Mouse (Mus musculus) liver, embryonic 14.5 days (tissue): ENCODE measurements at regions not wholly inside any gene's neighbourhood (a gene's known extent, or its start where the extent isn't known, plus 50 kb on each side); places are given as distances from the start of the nearest gene placed in this dataset.

Source experiments
- ATAC-seq: fragments of 200-750 bp; cut with Nextera tagmentation; 2 replicates; pipeline ENCODE4 v1.8.0; 2017; ENCODE audit warnings: moderate number of reproducible peaks, mild to moderate bottlenecking, moderate library complexity; ENCODE audit not compliant: insufficient read depth
- DNase-seq, 3 experiments: peaks; one replicate each; pipeline ENCODE4 v3.0.0-alpha.2; 2012 to 2013; ENCODE audit warnings: low read depth in 3 of 3, low spot score in 3 of 3
- H3K27ac ChIP-seq: fragments of 300-500 bp; sonication (generic); 2 replicates; pipeline ENCODE4 v1.5.1; 2014; ENCODE audit warnings: moderate library complexity, mild to moderate bottlenecking, control low read depth, inconsistent platforms
- H3K27me3 ChIP-seq: fragments of 300-500 bp; sonication (generic); 2 replicates; pipeline ENCODE4 v1.6.1; 2014; ENCODE audit warnings: mild to moderate bottlenecking, low read length, moderate library complexity; ENCODE audit not compliant: control insufficient read depth, insufficient read depth
- H3K36me3 ChIP-seq: fragments of 300-500 bp; sonication (generic); replicated peaks from 2 replicates; pipeline ENCODE4 v1.6.1; 2014; ENCODE audit warnings: low read depth; ENCODE audit not compliant: control insufficient read depth, insufficient read depth
- H3K4me1 ChIP-seq, 2 experiments: fragments of 200-500 bp in 1 of 2; fragments of 300-500 bp in 1 of 2; sonication (generic) in 1 of 2; replicated peaks; 2 replicates each; pipeline ENCODE4 v1.6.1; 2012 to 2014; ENCODE audit warnings: antibody characterized with exemption in 1 of 2, inconsistent platforms in 1 of 2, low read length in 1 of 2; ENCODE audit not compliant: control insufficient read depth in 2 of 2, insufficient read depth in 2 of 2
- H3K4me2 ChIP-seq: fragments of 300-500 bp; sonication (generic); 2 replicates; pipeline ENCODE4 v1.6.1; 2014; ENCODE audit warnings: low read depth, mild to moderate bottlenecking, control low read depth, moderate library complexity
- H3K4me3 ChIP-seq, 2 experiments: fragments of 200-500 bp in 1 of 2; fragments of 300-500 bp in 1 of 2; sonication (generic) in 1 of 2; 2 replicates each; pipeline ENCODE4 v1.5.1; 2012 to 2014; ENCODE audit warnings: low read depth in 2 of 2, low read length in 2 of 2, mild to moderate bottlenecking in 2 of 2, control low read depth in 1 of 2, inconsistent platforms in 1 of 2, moderate library complexity in 1 of 2; ENCODE audit not compliant: insufficient read depth in 1 of 2
- H3K9ac ChIP-seq: fragments of 300-500 bp; sonication (generic); replicated peaks from 2 replicates; pipeline ENCODE4 v1.6.1; 2014; ENCODE audit warnings: mild to moderate bottlenecking, control low read depth, moderate library complexity
- H3K9me3 ChIP-seq: fragments of 300-500 bp; sonication (generic); 2 replicates; pipeline ENCODE4 v1.6.1; 2016; ENCODE audit warnings: low read length, mixed read lengths; ENCODE audit not compliant: control insufficient read depth
- CTCF ChIP-seq: IDR thresholded peaks from 2 replicates; pipeline ENCODE4 v1.5.1; 2016; ENCODE audit warnings: antibody characterized with exemption, low read depth, control low read depth
- EP300 ChIP-seq: IDR thresholded peaks from 2 replicates; pipeline ENCODE4 v1.6.1; 2016; ENCODE audit warnings: antibody characterized with exemption, low read depth
- WGBS: fragments of 180-500 bp; shearing (Covaris S2); extraction: QIAGEN DNeasy Blood & Tissue Kit; methylation state at CpG from one replicate; pipeline ENCODE4 v1.1.7; 2014; ENCODE audit not compliant: insufficient replicate concordance; 5-methylcytosine and 5-hydroxymethylcytosine counted together

GRCm38 (mm10) chr13:111994862-111995490, 186.2 kb upstream of the Map3k1 start:
- no peaks in the 10 kb centered on the region for H3K36me3 ChIP-seq
- ATAC-seq (no peak), DNase-seq (no peak)
- no peak overlapping the region for H3K4me2 ChIP-seq
- no peaks in the 10 kb centered on the region; the same call in 1 of the 2 replicates for H3K27me3 ChIP-seq
- WGBS = 53% methylated on average over 5 of the region's 5 CpGs
- TF ChIP-seq CTCF (no peak), EP300 (no peak)
- H3K4me3 ChIP-seq = no peak overlapping the region
- no peak overlapping the region for H3K9ac ChIP-seq
- H3K9me3 ChIP-seq = no peaks in the 10 kb centered on the region
- H3K27ac ChIP-seq = no peak overlapping the region
- H3K4me1 ChIP-seq = peaks cover 0 to 2% of the 10 kb centered on the region in 2 experiments; a peak in 1 of 4 replicates

GRCm38 (mm10) chr13:111995716-111996115, 186.9 kb upstream of the Map3k1 start:
- Histone ChIP-seq H3K9me3 (no peaks in the 10 kb centered on the region), H3K27ac (no peak overlapping the region), H3K9ac (no peak overlapping the region), H3K36me3 (no peaks in the 10 kb centered on the region), H3K4me2 (no peak overlapping the region), H3K4me3 (no peak overlapping the region), H3K27me3 (no peaks in the 10 kb centered on the region; the same call in 1 of the 2 replicates), H3K4me1 (peaks cover 0 to 2% of the 10 kb centered on the region in 2 experiments; a peak in 1 of 4 replicates)
- TF ChIP-seq CTCF = no peak
- DNase-seq (no peak), ATAC-seq (no peak)
- WGBS = 66% methylated on average over 6 of the region's 6 CpGs

GRCm38 (mm10) chr13:111996910-111997309, 188.1 kb upstream of the Map3k1 start:
- Histone ChIP-seq H3K9ac (no peak overlapping the region), H3K27me3 (no peaks in the 10 kb centered on the region; the same call in 1 of the 2 replicates), H3K4me1 (peaks cover 0 to 9% of the 10 kb centered on the region in 2 experiments; a peak in 3 of 4 replicates), H3K36me3 (no peaks in the 10 kb centered on the region), H3K4me2 (no peak overlapping the region), H3K9me3 (no peaks in the 10 kb centered on the region), H3K4me3 (no peak overlapping the region), H3K27ac (no peak overlapping the region)
- TF ChIP-seq EP300 (no peak), CTCF (no peak)
- 75% methylated on average over 11 of the region's 11 CpGs for WGBS
- DNase-seq (no peak), ATAC-seq (no peak)

GRCm38 (mm10) chr13:111997980-111998945, 189.5 kb upstream of the Map3k1 start:
- Histone ChIP-seq H3K36me3 (no peaks in the 10 kb centered on the region), H3K4me1 (peaks cover 0 to 19% of the 10 kb centered on the region in 2 experiments; a peak in 3 of 4 replicates), H3K9me3 (no peaks in the 10 kb centered on the region), H3K4me2 (no peak overlapping the region), H3K4me3 (no peak overlapping the region), H3K27ac (no peak overlapping the region), H3K9ac (no peak overlapping the region), H3K27me3 (no peaks in the 10 kb centered on the region; the same call in 1 of the 2 replicates)
- TF ChIP-seq CTCF = no peak
- TF ChIP-seq EP300 = no peak
- DNase-seq (no peak), ATAC-seq (no peak)
- 75% methylated on average over 11 of the region's 11 CpGs for WGBS
